ENCODE assay signal across 26 mouse cellular contexts in the genomic region with DNA sequence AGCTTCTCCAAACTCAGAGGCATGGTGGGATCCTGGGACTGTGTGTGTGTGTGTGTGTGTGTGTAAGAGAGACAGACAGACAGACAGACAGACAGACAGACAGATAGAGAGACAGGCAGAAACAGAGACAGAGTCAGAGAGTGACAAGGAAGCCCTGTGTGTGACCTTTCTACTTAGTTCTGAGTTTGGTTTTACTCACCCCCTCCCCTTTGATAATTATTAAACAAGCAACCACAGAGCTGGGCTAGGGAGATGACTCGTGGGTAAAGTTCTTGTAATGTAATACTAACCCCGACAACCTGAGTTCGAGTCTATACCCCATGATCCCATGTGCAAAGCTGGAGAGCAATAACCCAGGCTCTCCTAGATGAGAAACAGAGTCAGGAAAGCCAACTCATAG. TPM values are rescaled to one million over a fixed set of nuclear protein-coding genes. Genes with fewer than 3 reads are reported as not detected.
"Had no signal": no experiment of that assay in that cellular context is flagged by ENCODE, and none has a peak within 500 bp of the region (broad histone marks: within the 10 kb centered on the region; RNA-seq: fewer than 3 reads in every experiment).

No protein-coding gene starts in this region.

- H3K27me3 ChIP-seq: lung, embryonic 15.5 days; midbrain, embryonic 13.5 days; neural tube, embryonic 13.5 days had no signal

- H3K9me3 ChIP-seq: kidney, embryonic 15.5 days; limb, embryonic 10.5 days; limb, embryonic 13.5 days; lung, embryonic 15.5 days; megakaryocyte, embryonic 14.5 days; midbrain, embryonic 10.5 days; midbrain, embryonic 13.5 days; neural tube, embryonic 13.5 days had no signal

- DNase-seq: kidney, adult 18-20 months; layer of hippocampus, adult 9-11 months; lung, adult 18-20 months; lung, postnatal 10 days; lung, postnatal 36 days; retina, postnatal 1 day; right cerebral cortex, postnatal 25 days; spleen, adult 18-20 months; thymus, adult 18-20 months; thymus, postnatal 4 days had no signal

- H3K4me3 ChIP-seq: kidney, embryonic 15.5 days; layer of hippocampus, adult 2 months; limb, embryonic 10.5 days; limb, embryonic 13.5 days; lung, embryonic 15.5 days; megakaryocyte, embryonic 14.5 days; midbrain, embryonic 10.5 days; midbrain, embryonic 13.5 days; myocyte; neural tube, embryonic 13.5 days had no signal

- H3K9ac ChIP-seq: kidney, embryonic 15.5 days; limb, embryonic 13.5 days; lung, embryonic 15.5 days; midbrain, embryonic 13.5 days; neural tube, embryonic 13.5 days had no signal

- ATAC-seq: hindbrain, postnatal 0 days; inflammation-experienced regulatory T-cells, adult 6 months; midbrain, embryonic 13.5 days; midbrain, embryonic 16.5 days had no signal

- H3K4me2 ChIP-seq: kidney, embryonic 15.5 days; limb, embryonic 13.5 days; lung, embryonic 15.5 days; midbrain, embryonic 13.5 days; neural tube, embryonic 13.5 days had no signal

- H3K4me1 ChIP-seq: midbrain, embryonic 13.5 days; neural tube, embryonic 13.5 days had no signal

- H3K36me3 ChIP-seq: kidney, embryonic 15.5 days; limb, embryonic 10.5 days; limb, embryonic 13.5 days; lung, embryonic 15.5 days; midbrain, embryonic 10.5 days; midbrain, embryonic 13.5 days; neural tube, embryonic 13.5 days had no signal

- H3K27ac ChIP-seq: hindbrain, postnatal 0 days; kidney, embryonic 15.5 days; layer of hippocampus, adult 2 months; limb, embryonic 10.5 days; limb, embryonic 13.5 days; lung, embryonic 15.5 days; midbrain, embryonic 10.5 days; midbrain, embryonic 13.5 days; neural tube, embryonic 13.5 days had no signal

RNA-seq across cellular contexts. Expression of a gene that starts 11.0 kb away (rescaled TPM):
- polyA plus RNA-seq: hindbrain, postnatal 0 days; large intestine, adult 2 months; midbrain, embryonic 13.5 days; myocyte; neural tube, embryonic 13.5 days; stomach, embryonic 16.5 days; testis, adult 2 months had no signal
